Mouse (Mus musculus): ENCODE data around the gene Crtc3. TPM values are rescaled to one million over a fixed set of nuclear protein-coding genes. Genes with fewer than 3 reads are reported as not detected.

Crtc3 gene
- total RNA-seq, 1 experiment, result 2.4 TPM

DNA sequence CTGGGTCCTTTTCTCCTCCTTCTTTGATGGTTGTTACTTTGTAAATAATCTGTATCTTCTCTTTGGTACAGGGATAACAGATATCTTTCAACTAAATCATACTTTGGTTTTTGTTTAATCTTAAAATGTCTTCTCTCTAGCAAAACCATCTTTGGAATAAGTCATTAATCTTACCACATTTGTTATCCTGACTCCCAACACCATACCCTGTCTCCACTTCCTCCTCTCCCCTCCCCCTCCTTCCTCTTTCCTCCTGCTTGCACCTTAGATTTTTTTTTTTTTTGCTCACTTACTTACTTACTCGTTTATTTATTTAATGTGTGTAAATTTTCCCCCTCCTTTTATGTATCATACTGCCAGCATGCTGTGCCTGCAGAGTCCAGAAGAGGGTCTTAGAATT, 7.7 kb upstream of the Crtc3 start:
- no peaks in the 10 kb centered on the region for H3K9me3 ChIP-seq (ENCODE audit: control insufficient read depth, insufficient read depth, low read depth, low read length)
- in situ Hi-C loops (cut with MboI; ENCODE audit: low sequenced_read_pairs in 2 of 2, unreplicated experiment in 2 of 2), result loop anchor here in 1 of 2 experiments (10.0 kb wide), 1 partner anchor 312 kb away; the partner anchor contains the start of gene Fes
- no peaks in the 10 kb centered on the region for H3K4me1 ChIP-seq (ENCODE audit: control insufficient read depth in 2 of 2, insufficient read depth in 2 of 2, low read length in 2 of 2, poor library complexity in 1 of 2)
- no peaks in the 10 kb centered on the region for H3K36me3 ChIP-seq (ENCODE audit: control insufficient read depth, insufficient read depth, low read length, poor library complexity, severe bottlenecking)
- no peak overlapping the region for H3K9ac ChIP-seq (ENCODE audit: insufficient read depth, low read depth, low read length, poor library complexity, severe bottlenecking)
- no peak for DNase-seq (ENCODE audit: low read depth, low spot score)
- H3K4me3 ChIP-seq (ENCODE audit: insufficient read depth in 1 of 2, low read depth in 1 of 2, low read length in 2 of 2, poor library complexity in 1 of 2, severe bottlenecking in 1 of 2), result no peak overlapping the region
- no peak overlapping the region for H3K27ac ChIP-seq (ENCODE audit: insufficient read depth, low read depth, low read length, poor library complexity, severe bottlenecking)
- TF ChIP-seq HCFC1 (IDR thresholded peaks at IDR 0.05; ENCODE audit: borderline replicate concordance, insufficient read depth, low read length) (no peak), MAFK (IDR thresholded peaks at IDR 0.05; ENCODE audit: insufficient read depth, low read depth, low read length) (no peak), CHD2 (IDR thresholded peaks at IDR 0.05; ENCODE audit: low read depth, low read length) (no peak), ZC3H11A (IDR thresholded peaks at IDR 0.05; ENCODE audit: borderline replicate concordance, low read depth, low read length) (no peak), ZNF384 (IDR thresholded peaks at IDR 0.05; ENCODE audit: low read depth, low read length) (no peak)

DNA sequence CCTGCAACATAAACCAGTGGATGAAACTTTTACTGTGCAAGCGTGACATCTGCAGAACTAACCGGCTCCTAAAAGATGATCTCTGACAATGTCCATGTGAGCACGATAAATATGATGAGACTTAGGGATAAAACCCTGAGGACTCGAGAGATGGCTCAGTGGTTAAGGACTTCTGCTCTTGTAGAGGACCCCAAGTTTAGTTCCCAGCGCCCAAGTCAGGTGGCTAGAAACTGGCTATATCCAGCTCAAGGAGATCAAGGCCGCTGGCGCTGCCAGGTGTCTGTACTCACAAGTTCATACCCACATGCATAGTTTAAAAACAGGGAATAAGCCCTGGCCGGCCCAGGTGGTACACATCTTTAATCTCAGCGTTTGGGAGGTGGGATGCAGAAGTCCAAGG, 3.8 kb upstream of the Crtc3 start:
- Histone ChIP-seq H3K4me3 (ENCODE audit: insufficient read depth in 1 of 2, low read depth in 1 of 2, low read length in 2 of 2, poor library complexity in 1 of 2, severe bottlenecking in 1 of 2) (no peak overlapping the region), H3K9ac (ENCODE audit: insufficient read depth, low read depth, low read length, poor library complexity, severe bottlenecking) (no peak overlapping the region), H3K9me3 (ENCODE audit: control insufficient read depth, insufficient read depth, low read depth, low read length) (no peaks in the 10 kb centered on the region), H3K36me3 (ENCODE audit: control insufficient read depth, insufficient read depth, low read length, poor library complexity, severe bottlenecking) (no peaks in the 10 kb centered on the region), H3K27ac (ENCODE audit: insufficient read depth, low read depth, low read length, poor library complexity, severe bottlenecking) (no peak overlapping the region), H3K4me1 (ENCODE audit: control insufficient read depth in 2 of 2, insufficient read depth in 2 of 2, low read length in 2 of 2, poor library complexity in 1 of 2) (peaks cover 0 to 3% of the 10 kb centered on the region in 2 experiments; a peak in 2 of 4 replicates)
- TF ChIP-seq CHD2 (IDR thresholded peaks at IDR 0.05; ENCODE audit: low read depth, low read length) (no peak), ZC3H11A (IDR thresholded peaks at IDR 0.05; ENCODE audit: borderline replicate concordance, low read depth, low read length) (no peak), ZNF384 (IDR thresholded peaks at IDR 0.05; ENCODE audit: low read depth, low read length) (no peak), MAFK (IDR thresholded peaks at IDR 0.05; ENCODE audit: insufficient read depth, low read depth, low read length) (no peak), HCFC1 (IDR thresholded peaks at IDR 0.05; ENCODE audit: borderline replicate concordance, insufficient read depth, low read length) (no peak)
- in situ Hi-C loops (cut with MboI; ENCODE audit: low sequenced_read_pairs in 2 of 2, unreplicated experiment in 2 of 2), result loop anchor here in 1 of 2 experiments (10.0 kb wide), 1 partner anchor 308 kb away; the partner anchor contains the start of gene Fes
- no peak for DNase-seq (ENCODE audit: low read depth, low spot score)

DNA sequence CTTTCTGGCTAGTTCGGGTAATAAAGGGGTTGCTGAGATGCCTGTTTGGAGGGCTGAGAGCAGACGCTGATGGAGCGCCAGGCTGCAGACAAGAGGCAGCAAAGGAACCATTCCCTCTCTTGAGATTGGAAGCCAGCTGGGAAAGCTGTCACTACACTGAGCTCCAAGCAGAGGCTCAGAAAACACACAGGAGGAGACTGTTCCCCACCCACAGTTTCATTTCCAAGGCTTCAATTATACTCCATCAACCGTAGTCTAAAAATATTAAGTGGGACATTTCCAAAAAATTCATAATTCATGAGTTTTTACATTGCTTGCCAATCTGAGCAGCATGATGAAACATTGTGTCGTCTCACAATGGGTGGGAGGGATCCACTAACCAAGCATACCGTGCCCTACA, 2.5 kb upstream of the Crtc3 start:
- Histone ChIP-seq H3K36me3 (ENCODE audit: control insufficient read depth, insufficient read depth, low read length, poor library complexity, severe bottlenecking) (no peaks in the 10 kb centered on the region), H3K27ac (ENCODE audit: insufficient read depth, low read depth, low read length, poor library complexity, severe bottlenecking) (no peak overlapping the region), H3K4me3 (ENCODE audit: insufficient read depth in 1 of 2, low read depth in 1 of 2, low read length in 2 of 2, poor library complexity in 1 of 2, severe bottlenecking in 1 of 2) (no peak overlapping the region), H3K4me1 (ENCODE audit: control insufficient read depth in 2 of 2, insufficient read depth in 2 of 2, low read length in 2 of 2, poor library complexity in 1 of 2) (peaks cover 0 to 3% of the 10 kb centered on the region in 2 experiments; a peak in 2 of 4 replicates), H3K9me3 (ENCODE audit: control insufficient read depth, insufficient read depth, low read depth, low read length) (no peaks in the 10 kb centered on the region), H3K9ac (ENCODE audit: insufficient read depth, low read depth, low read length, poor library complexity, severe bottlenecking) (no peak overlapping the region)
- in situ Hi-C loops (cut with MboI; ENCODE audit: low sequenced_read_pairs in 2 of 2, unreplicated experiment in 2 of 2), result loop anchor here in 1 of 2 experiments (10.0 kb wide), 1 partner anchor 306 kb away; the partner anchor contains the start of gene Fes
- no peak for DNase-seq (ENCODE audit: low read depth, low spot score)
- no peak for TF ChIP-seq CHD2 (IDR thresholded peaks at IDR 0.05; ENCODE audit: low read depth, low read length)

DNA sequence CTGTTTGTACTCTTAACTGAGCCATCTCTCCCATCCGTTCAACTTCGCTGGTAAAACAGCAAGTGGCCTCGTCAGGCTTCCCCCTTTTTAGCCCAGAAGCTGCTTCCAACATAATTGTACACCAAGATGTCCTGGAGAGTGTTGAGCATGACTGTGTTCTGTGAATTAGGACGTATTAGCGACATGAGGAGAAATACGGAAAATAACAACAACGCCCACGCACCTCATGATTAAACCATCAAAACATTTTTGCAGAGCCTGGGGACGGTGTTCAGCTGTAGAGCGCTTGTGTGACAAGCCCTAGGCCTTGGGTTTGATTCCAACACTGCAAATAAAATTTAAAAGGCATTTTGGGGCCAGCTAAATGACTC, 529 bp upstream of the Crtc3 start:
- Histone ChIP-seq H3K27ac (ENCODE audit: insufficient read depth, low read depth, low read length, poor library complexity, severe bottlenecking) (no peak overlapping the region), H3K4me3 (ENCODE audit: insufficient read depth in 1 of 2, low read depth in 1 of 2, low read length in 2 of 2, poor library complexity in 1 of 2, severe bottlenecking in 1 of 2) (peak overlapping the region; percentile 74 to 81), H3K9ac (ENCODE audit: insufficient read depth, low read depth, low read length, poor library complexity, severe bottlenecking) (no peak overlapping the region), H3K36me3 (ENCODE audit: control insufficient read depth, insufficient read depth, low read length, poor library complexity, severe bottlenecking) (no peaks in the 10 kb centered on the region), H3K9me3 (ENCODE audit: control insufficient read depth, insufficient read depth, low read depth, low read length) (no peaks in the 10 kb centered on the region), H3K4me1 (ENCODE audit: control insufficient read depth in 2 of 2, insufficient read depth in 2 of 2, low read length in 2 of 2, poor library complexity in 1 of 2) (peaks cover 0 to 3% of the 10 kb centered on the region in 2 experiments; a peak in 2 of 4 replicates)
- in situ Hi-C loops (cut with MboI; ENCODE audit: low sequenced_read_pairs in 2 of 2, unreplicated experiment in 2 of 2), result no loop called here
- no peak for DNase-seq (ENCODE audit: low read depth, low spot score)
- TF ChIP-seq ZNF384 (IDR thresholded peaks at IDR 0.05; ENCODE audit: low read depth, low read length) (no peak), ZC3H11A (IDR thresholded peaks at IDR 0.05; ENCODE audit: borderline replicate concordance, low read depth, low read length) (no peak), MAFK (IDR thresholded peaks at IDR 0.05; ENCODE audit: insufficient read depth, low read depth, low read length) (no peak), CHD2 (IDR thresholded peaks at IDR 0.05; ENCODE audit: low read depth, low read length) (no peak), HCFC1 (IDR thresholded peaks at IDR 0.05; ENCODE audit: borderline replicate concordance, insufficient read depth, low read length) (no peak)

Measured in ES-E14 (cell line).